Mouse (Mus musculus) brain, embryonic 14.5 days (tissue): ENCODE results near the gene Rbfox3.

Experiments
- CTCF ChIP-seq: fragments of 200-500 bp; IDR thresholded peaks from 2 replicates; pipeline ENCODE4 v1.5.1; 2012; ENCODE audit warnings: inconsistent platforms, mild to moderate bottlenecking, moderate library complexity, borderline replicate concordance; ENCODE audit not compliant: insufficient read depth, insufficient read length; ENCODE audit errors: extremely low read depth
- POLR2A ChIP-seq: fragments of 200-500 bp; IDR thresholded peaks from 2 replicates; pipeline ENCODE4 v1.6.1; 2012; ENCODE audit warnings: mild to moderate bottlenecking, inconsistent platforms, borderline replicate concordance; ENCODE audit not compliant: poor library complexity, insufficient read depth, insufficient read length, severe bottlenecking; ENCODE audit errors: extremely low read depth

- TF ChIP-seq POLR2A (no peak), CTCF (no peak)
Measured at GRCm38 (mm10) chr11:118684665-118685064, 226.7 kb downstream of the Rbfox3 start.
